Mouse (Mus musculus) cerebellum, adult 2 months (tissue): Measurements from ENCODE around the gene Enpp7. TPM values are rescaled to one million over a fixed set of nuclear protein-coding genes. Genes with fewer than 3 reads are reported as not detected.

Source experiments
- DNase-seq, 2 experiments: peaks; one replicate each; pipeline ENCODE4 v3.0.0; 2021
- H3K27ac ChIP-seq: fragments of 200-500 bp; 2 replicates; pipeline ENCODE4 v1.5.1; 2012; ENCODE audit warnings: low read length, control low read depth, inconsistent platforms; ENCODE audit not compliant: insufficient read depth
- H3K27me3 ChIP-seq: fragments of 200-500 bp; 2 replicates; pipeline ENCODE4 v1.6.1; 2012; ENCODE audit warnings: inconsistent platforms, mild to moderate bottlenecking, low read length, moderate library complexity; ENCODE audit not compliant: control insufficient read depth, insufficient read depth
- H3K4me1 ChIP-seq: fragments of 200-500 bp; 2 replicates; pipeline ENCODE4 v1.6.1; 2011; ENCODE audit warnings: low read length; ENCODE audit not compliant: control insufficient read depth, insufficient read depth
- H3K4me3 ChIP-seq: fragments of 200-500 bp; replicated peaks from 2 replicates; pipeline ENCODE3; 2011; ENCODE audit warnings: mild to moderate bottlenecking, low read depth, low read length, control low read depth; ENCODE audit not compliant: insufficient read depth
- CTCF ChIP-seq: fragments of 200-500 bp; IDR thresholded peaks from 2 replicates; pipeline ENCODE4 v1.5.1; 2011; ENCODE audit warnings: low read depth, mild to moderate bottlenecking, control low read depth, low read length, moderate library complexity, borderline replicate concordance; ENCODE audit not compliant: insufficient read depth
- POLR2A ChIP-seq: fragments of 200-500 bp; IDR thresholded peaks from 2 replicates; pipeline ENCODE4 v1.6.1; 2011; ENCODE audit warnings: low read length, control low read depth, borderline replicate concordance; ENCODE audit not compliant: insufficient read depth
- WGBS: fragments of 180-500 bp; shearing (Covaris S2); methylation state at CpG from one replicate; pipeline ENCODE4 v1.1.7; 2018; 5-methylcytosine and 5-hydroxymethylcytosine counted together
- polyA plus RNA-seq: library from polyadenylated mRNA; depleted of rRNA; stranded (reverse); fragments of >200 nt; gene quantifications from 2 replicates; pipeline ENCODE4 v1.2.3, GENCODE M21; 2012

Enpp7 gene
- polyA plus RNA-seq, 1 experiment: not detected

DNA sequence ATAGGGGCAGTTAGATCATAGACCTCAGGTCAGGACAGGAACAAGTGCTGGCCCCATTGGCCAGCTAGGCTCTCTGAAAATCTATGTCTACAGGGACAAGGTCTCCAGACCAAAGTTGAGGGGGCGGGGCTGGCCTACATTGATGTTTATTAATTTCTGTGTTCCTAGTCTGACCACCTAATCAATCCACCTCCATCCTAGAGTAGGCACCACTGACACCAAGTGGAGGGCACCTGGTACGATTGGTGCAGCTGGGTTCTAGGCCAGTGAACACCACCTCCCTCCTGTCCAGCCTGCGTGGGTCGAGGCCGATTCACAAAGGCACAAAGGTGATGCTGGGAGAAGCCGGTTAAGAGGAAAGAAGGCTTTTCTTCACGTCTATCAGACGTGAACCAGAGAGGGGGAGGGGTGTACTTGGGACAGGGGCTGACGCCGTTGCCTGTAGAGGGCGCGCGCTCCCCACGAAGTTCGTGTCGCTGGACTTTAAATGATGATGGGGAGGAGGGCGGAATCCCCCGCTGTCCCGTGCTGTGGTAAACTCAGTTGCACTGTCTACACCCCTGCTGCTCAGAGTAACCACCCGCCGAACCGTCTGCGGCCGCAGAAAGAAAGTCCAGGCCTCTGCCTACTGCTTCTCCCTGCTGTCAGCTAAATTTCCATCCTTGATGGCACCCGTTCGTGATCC, 46.0 kb downstream of the Enpp7 start:
- 8% methylated on average over 26 of the region's 26 CpGs for WGBS
- Histone ChIP-seq H3K4me3 (no peak overlapping the region), H3K4me1 (peaks cover 4% of the 10 kb centered on the region), H3K27ac (no peak overlapping the region), H3K27me3 (no peaks in the 10 kb centered on the region; the same call in 1 of the 2 replicates)
- TF ChIP-seq CTCF (peak; percentile 84), POLR2A (no peak)
- peak; percentile 73 to 82 for DNase-seq

DNA sequence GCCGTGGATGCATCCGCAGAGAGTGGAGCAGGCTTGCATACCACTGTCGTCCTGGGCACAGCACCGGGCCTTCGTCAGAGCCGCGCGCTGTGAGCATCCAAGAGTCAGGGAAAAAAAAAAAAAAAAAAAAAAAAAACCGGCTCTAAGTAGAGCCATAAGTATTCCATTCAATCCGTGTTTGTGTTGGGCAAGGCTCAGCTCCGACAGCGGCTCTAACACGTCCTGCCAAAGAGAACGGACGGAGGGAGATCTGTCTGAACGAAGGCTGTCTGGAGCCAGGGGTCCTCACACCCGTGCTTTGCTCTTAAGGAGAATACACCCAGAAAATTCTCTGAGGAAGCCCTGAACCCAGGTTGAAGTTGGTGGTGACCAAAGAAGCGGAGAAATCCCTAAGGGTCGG, 46.6 kb downstream of the Enpp7 start:
- H3K4me1 ChIP-seq: peaks cover 7% of the 10 kb centered on the region
- WGBS: 58% methylated on average over 19 of the region's 19 CpGs
- no peaks in the 10 kb centered on the region; the same call in 1 of the 2 replicates for H3K27me3 ChIP-seq
- no peak for TF ChIP-seq CTCF
- no peak for TF ChIP-seq POLR2A
- no peak overlapping the region for H3K27ac ChIP-seq
- DNase-seq: no peak
- H3K4me3 ChIP-seq: no peak overlapping the region

DNA sequence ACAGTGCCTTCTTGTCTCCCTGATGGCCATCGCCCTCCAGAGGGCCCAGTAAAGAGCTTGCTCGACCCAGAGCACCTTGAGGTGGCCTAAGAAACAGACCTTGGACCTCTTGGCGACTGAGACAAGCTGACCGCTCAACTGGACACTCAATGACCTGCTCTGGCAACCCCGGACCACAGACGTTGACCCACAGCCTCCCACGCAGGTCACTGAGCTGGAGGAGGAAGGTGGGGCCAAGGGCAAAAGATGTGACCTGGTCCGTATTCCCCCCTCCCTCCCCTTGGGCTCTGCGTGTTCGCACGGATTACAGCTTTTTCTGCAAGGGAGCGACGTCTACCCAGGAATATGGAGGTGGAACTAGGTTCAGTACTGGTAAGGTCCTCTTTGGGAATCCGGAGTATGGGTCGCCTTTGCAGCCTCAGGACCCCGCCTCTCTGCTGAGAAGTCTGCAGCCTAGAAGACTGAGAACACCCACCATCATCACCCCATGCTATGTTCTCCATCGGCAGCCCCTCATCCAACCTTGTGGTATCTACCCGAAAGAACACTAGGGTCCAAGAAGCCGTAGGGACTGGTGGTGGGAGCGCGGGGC, 47.2 kb downstream of the Enpp7 start:
- 54% methylated on average over 21 of the region's 21 CpGs for WGBS
- Histone ChIP-seq H3K27ac (no peak overlapping the region), H3K27me3 (no peaks in the 10 kb centered on the region; the same call in 1 of the 2 replicates), H3K4me1 (peaks cover 11% of the 10 kb centered on the region), H3K4me3 (no peak overlapping the region)
- no peak for DNase-seq
- TF ChIP-seq CTCF (no peak), POLR2A (no peak)

DNA sequence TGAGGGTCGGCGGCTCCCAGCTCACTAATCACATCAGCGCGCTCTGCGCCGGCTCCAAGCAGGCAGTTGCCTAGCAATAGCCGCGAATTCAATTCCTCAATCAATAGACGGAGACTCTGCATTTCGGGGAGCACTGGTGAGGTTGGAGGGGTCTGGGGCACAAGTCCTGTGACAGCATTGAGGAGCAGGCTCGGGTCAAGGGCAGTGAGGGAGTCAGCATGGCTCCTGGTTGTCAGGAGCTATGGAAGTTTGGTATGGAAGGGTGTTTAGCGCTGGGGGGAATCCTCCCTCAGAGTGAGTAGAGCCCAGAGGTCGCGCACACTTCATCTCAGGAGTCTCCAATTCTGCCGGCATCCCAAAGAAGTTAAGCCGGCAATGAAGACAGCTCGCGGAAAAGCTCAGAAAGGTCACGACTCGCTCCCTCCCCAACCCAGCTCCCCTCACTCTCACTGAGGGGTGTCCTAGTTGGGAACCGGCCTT, 47.7 kb downstream of the Enpp7 start:
- no peak overlapping the region for H3K4me3 ChIP-seq
- TF ChIP-seq POLR2A: no peak
- TF ChIP-seq CTCF: no peak
- DNase-seq: no peak
- no peaks in the 10 kb centered on the region; the same call in 1 of the 2 replicates for H3K27me3 ChIP-seq
- no peak overlapping the region for H3K27ac ChIP-seq
- WGBS: 72% methylated on average over 21 of the region's 21 CpGs
- H3K4me1 ChIP-seq: peaks cover 11% of the 10 kb centered on the region

DNA sequence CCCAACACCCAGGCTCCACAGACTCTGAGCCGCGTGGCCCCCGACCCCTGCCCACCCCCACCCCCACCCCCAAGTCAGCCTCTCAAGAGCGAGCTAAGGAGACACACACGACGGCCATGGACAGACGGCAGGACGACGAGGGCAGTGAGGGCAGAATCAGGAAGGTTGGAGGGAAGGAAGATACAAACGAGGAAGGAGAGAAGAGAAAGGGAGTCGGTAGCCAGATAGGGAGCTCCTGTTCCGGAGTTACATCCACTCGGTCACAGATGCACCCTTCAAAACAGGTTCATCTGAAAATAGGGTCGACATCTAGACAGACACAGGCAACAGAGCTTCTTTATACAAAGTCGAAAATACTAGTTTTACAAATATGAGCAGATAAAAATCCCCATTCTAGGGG, 48.5 kb downstream of the Enpp7 start:
- H3K4me1 ChIP-seq: peaks cover 11% of the 10 kb centered on the region
- H3K27ac ChIP-seq: no peak overlapping the region
- TF ChIP-seq CTCF (no peak), POLR2A (no peak)
- 52% methylated on average over 15 of the region's 15 CpGs for WGBS
- no peaks in the 10 kb centered on the region; the same call in 1 of the 2 replicates for H3K27me3 ChIP-seq
- no peak for DNase-seq
- H3K4me3 ChIP-seq: no peak overlapping the region

DNA sequence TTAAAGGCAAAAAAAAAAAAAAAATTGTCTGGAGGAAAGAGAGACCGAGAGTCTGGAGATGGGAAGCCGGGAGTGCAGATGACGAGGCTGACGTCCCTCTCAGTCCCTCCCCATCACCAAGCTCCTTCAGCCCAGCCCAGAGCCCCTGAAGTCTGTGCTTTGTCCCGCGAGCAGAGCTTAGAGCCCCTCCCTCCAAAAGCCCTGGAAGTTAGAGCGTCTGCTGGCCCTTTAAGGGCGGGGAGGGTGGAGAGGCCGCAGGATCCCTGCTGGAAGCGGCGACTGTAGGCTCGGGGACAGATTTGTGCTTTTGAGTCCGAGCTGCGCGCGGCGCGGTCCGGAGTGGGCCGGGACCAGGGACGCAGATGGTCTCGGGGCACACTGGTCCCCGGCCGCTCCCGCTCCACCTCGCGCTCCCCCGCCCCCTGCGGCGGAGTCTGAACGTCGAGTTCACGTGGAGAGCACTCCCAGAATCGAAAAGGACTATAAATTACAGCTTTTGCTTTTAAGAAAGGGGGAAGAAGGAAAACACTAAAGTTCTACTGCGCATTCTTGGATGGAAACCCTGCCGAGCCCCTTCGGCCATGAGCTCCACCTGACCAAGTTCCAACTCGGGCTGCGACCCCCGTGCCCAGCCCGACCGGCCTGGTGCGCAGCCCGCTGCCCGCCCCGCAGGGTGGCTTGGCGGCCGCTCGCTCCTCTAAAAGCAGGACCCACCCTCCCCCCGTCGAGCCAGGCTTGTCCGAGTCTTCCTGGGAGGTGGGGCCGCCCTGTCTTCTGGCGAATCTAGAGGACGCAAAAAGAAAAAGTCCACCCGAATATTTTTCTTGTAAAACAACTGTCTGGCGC, 49.2 kb downstream of the Enpp7 start:
- Histone ChIP-seq H3K4me3 (peak overlapping the region; percentile 9), H3K27ac (no peak overlapping the region), H3K27me3 (peaks cover 4% of the 10 kb centered on the region; the same call in 1 of the 2 replicates), H3K4me1 (peaks cover 15% of the 10 kb centered on the region)
- peak; percentile 55 to 61 for DNase-seq
- no peak for TF ChIP-seq CTCF
- no peak for TF ChIP-seq POLR2A
- 12% methylated on average over 57 of the region's 57 CpGs for WGBS

DNA sequence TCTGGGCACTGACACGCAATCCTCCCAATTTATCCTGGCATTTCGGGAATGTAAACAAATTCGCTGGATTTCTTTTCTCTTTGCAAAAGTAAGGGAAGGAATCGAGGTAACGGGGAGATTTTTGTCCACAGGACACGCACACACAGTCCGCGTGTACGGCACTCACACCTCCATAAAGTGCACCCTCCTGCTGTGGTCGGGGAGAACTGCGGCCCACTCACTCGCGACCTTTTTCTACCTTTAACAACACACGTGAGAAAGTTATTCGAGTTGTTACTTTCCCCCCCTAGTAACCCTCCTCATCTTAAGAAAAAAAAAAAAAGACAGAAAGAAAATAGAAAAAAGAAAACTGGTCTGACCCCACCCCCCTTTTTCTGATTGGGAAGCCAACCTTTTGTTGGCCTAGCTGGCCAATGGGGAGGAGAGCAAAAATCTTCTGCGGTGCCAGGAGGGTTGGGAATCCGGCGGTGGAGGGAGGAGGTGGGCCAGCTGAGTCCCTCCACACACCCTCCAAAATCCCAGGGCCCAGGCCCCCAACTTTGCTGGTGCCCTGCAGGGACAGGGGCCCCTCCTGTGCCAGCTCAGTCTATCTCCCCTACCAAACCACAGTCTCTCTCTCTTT, 49.9 kb downstream of the Enpp7 start:
- no peak overlapping the region for H3K27ac ChIP-seq
- no peak for DNase-seq
- no peak overlapping the region for H3K4me3 ChIP-seq
- peaks cover 8% of the 10 kb centered on the region; the same call in 1 of the 2 replicates for H3K27me3 ChIP-seq
- peaks cover 15% of the 10 kb centered on the region for H3K4me1 ChIP-seq
- TF ChIP-seq POLR2A (no peak), CTCF (no peak)
- WGBS: 49% methylated on average over 18 of the region's 18 CpGs
